Mouse (Mus musculus): ENCODE results near the gene Cygb. TPM values are rescaled to one million over a fixed set of nuclear protein-coding genes. Genes with fewer than 3 reads are reported as not detected.
"Not testable (repeated sequence)": the region's sequence is repeated elsewhere in the genome, so short reads cannot be mapped to it uniquely, and the experiment has no call there.

The Cygb gene
- total RNA-seq, 2 experiments from 2014 or later = 25.0 to 36.5 TPM

GRCm38 (mm10) chr11:116636607-116637006 is 17.5 kb downstream of the Cygb start:
- DNase-seq = not testable (repeated sequence)

- no peak for DNase-seq
Observed at GRCm38 (mm10) chr11:116632962-116633361, 21.2 kb downstream of the Cygb start.

GRCm38 (mm10) chr11:116630171-116630965 is 23.7 kb downstream of the Cygb start:
- no peak for DNase-seq

GRCm38 (mm10) chr11:116629472-116629871 is 24.6 kb downstream of the Cygb start:
- DNase-seq = no peak

- peak; percentile 86 to 87 for DNase-seq
Observed at GRCm38 (mm10) chr11:116628712-116629111, 25.4 kb downstream of the Cygb start.

GRCm38 (mm10) chr11:116627072-116628020 is 26.8 kb downstream of the Cygb start:
- DNase-seq = peak in 1 of 2 experiments; percentile 57

GRCm38 (mm10) chr11:116626299-116627071 is 27.6 kb downstream of the Cygb start, which contains the start of gene Rhbdf2:
Rhbdf2 (minus strand) TSS chr11:116627019.
- no peak for DNase-seq

- peak; percentile 63 to 71 for DNase-seq
Observed at GRCm38 (mm10) chr11:116625081-116626000, 28.8 kb downstream of the Cygb start.

GRCm38 (mm10) chr11:116624131-116624832 is 29.8 kb downstream of the Cygb start:
- DNase-seq = peak; percentile 90 to 91

GRCm38 (mm10) chr11:116623281-116624124 is 30.6 kb downstream of the Cygb start:
- DNase-seq = peak in 1 of 2 experiments; percentile 45

- peak; percentile 94 to 95 for DNase-seq
Observed at GRCm38 (mm10) chr11:116621258-116621704, 32.8 kb downstream of the Cygb start.

- peak; percentile 34 to 48 for DNase-seq
Observed at GRCm38 (mm10) chr11:116620559-116621253, 33.4 kb downstream of the Cygb start.

- no peak for DNase-seq
Observed at GRCm38 (mm10) chr11:116620073-116620472, 34.0 kb downstream of the Cygb start.

- no peak for DNase-seq
Observed at GRCm38 (mm10) chr11:116619561-116619960, 34.6 kb downstream of the Cygb start.

- no peak for DNase-seq
Observed at GRCm38 (mm10) chr11:116619156-116619555, 35.0 kb downstream of the Cygb start.

GRCm38 (mm10) chr11:116618666-116619065 is 35.4 kb downstream of the Cygb start:
- no peak for DNase-seq

GRCm38 (mm10) chr11:116617641-116618040 is 36.5 kb downstream of the Cygb start:
- peak in 1 of 2 experiments; percentile 42 for DNase-seq

GRCm38 (mm10) chr11:116616438-116617118 is 37.5 kb downstream of the Cygb start:
- DNase-seq = no peak
